Mouse (Mus musculus): ENCODE measurements around the gene 4932438H23Rik. TPM values are rescaled to one million over a fixed set of nuclear protein-coding genes. Genes with fewer than 3 reads are reported as not detected.

Gene 4932438H23Rik
- 0.13 TPM in 1 of 2 replicates, not detected in the other for polyA plus RNA-seq (2014; fragmentation: Nextera tagmentation; extraction: Ambion mirVana)

DNA sequence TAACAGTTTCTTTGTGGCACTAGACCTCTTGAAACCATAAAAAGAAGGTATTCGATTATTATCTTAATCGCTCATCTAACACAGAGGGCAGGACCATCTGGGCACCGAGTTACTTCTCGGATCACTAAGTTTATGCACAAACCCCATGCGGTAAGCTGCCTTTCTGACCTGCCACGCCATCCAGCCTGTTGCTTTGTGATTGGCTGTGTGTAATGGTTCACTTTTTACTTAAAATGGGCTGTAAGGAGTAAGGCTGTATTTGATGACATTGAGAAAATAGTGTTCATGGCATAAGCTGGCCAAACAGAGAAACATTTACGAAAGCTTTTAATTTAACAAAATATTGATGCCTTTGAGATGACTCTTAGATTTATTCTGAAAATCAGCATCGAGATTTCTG lies at the start of gene 4932438H23Rik:
4932438H23Rik (minus strand) TSS at position 101 of the 400 bp plus-strand sequence.
- Histone ChIP-seq H3K27ac (ENCODE audit: low read depth) (no peak within 1 kb of the TSS), H3K27me3 (replicated peaks; ENCODE audit: control insufficient read depth, insufficient read depth, low read length) (no peaks in the 10 kb centered on the region), H3K4me1 (replicated peaks; ENCODE audit: control insufficient read depth, insufficient read depth, low read length) (no peaks in the 10 kb centered on the region), H3K9me3 (ENCODE audit: control insufficient read depth, low read length) (no peaks in the 10 kb centered on the region), H3K36me3 (ENCODE audit: control insufficient read depth, insufficient read depth, low read length) (no peaks in the 10 kb centered on the region), H3K4me3 (ENCODE audit: low read depth, low read length) (no peak within 1 kb of the TSS), H3K9ac (ENCODE audit: low read length) (no peak within 1 kb of the TSS), H3K4me2 (ENCODE audit: low read length) (no peak within 1 kb of the TSS)
- DNase-seq (ENCODE audit: low spot score) = no peak
- WGBS = 87% methylated on average over 8 of the region's 8 CpGs
- ATAC-seq (replicated peaks; ENCODE audit: low FRiP score, low TSS enrichment, low read depth) = no peak

DNA sequence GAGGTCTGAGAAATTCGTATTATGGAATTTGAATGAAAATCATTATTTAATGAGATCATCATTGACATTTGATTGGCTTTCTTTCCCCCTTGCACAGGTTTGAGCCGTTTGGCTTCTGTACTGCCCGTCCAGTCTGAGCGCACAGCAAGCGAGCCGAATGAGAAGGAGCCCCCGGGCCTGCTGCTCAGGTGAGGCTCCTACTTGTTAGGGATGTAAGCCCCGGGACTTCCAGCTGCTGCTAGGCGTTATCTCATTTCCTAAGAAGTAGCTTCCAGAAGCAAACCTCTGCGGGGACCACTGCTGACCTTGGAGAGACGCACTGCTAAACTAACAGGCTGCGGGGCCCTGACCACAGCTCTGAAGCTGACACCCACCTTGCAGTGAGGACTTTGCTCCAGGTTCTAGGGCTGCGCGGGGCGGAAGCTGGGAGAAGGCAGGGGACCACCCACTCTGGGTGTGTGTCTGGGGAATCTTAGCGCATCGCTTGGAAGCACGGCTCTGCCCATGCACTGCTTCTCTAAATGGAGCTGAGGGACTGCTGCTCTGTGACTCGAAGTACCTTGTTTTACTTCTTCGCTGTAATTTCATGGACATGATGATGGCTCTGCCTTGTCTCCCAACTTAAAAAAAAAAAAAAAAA lies 46.2 kb upstream of the 4932438H23Rik start:
- no peaks in the 10 kb centered on the region for H3K36me3 ChIP-seq (ENCODE audit: control insufficient read depth, insufficient read depth, low read length)

DNA sequence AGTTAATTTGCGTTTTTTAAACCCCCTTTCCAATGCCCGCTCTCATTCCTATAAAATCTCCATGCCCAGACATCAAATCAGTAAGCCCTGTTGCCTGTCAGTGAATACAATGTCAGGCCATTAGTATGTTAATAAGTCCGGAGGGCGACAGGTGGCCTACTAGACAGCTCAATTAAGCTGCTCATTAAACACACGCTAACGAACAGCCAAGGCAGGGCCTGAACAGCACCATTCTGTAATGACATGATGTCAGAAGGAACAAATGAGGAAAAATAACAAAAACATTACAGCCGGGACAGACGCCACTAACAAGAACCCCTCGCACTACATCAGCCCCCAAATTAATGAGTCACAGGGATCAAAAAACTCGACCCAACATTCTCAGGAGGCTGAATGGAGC lies 45.5 kb upstream of the 4932438H23Rik start:
- H3K4me3 ChIP-seq (ENCODE audit: low read depth, low read length) = no peak overlapping the region
- H3K9ac ChIP-seq (ENCODE audit: low read length) = no peak overlapping the region
- H3K4me1 ChIP-seq (replicated peaks; ENCODE audit: control insufficient read depth, insufficient read depth, low read length) = no peaks in the 10 kb centered on the region
- H3K36me3 ChIP-seq (ENCODE audit: control insufficient read depth, insufficient read depth, low read length) = no peaks in the 10 kb centered on the region
- H3K27ac ChIP-seq (ENCODE audit: low read depth) = no peak overlapping the region
- ATAC-seq (replicated peaks; ENCODE audit: low FRiP score, low TSS enrichment, low read depth) (no peak), DNase-seq (ENCODE audit: low spot score) (no peak)
- peaks cover 39% of the 10 kb centered on the region for H3K27me3 ChIP-seq (replicated peaks; ENCODE audit: control insufficient read depth, insufficient read depth, low read length)
- H3K9me3 ChIP-seq (ENCODE audit: control insufficient read depth, low read length) = peaks cover 6% of the 10 kb centered on the region; the same call in 1 of the 2 replicates
- WGBS = 32% methylated on average over 10 of the region's 10 CpGs
- H3K4me2 ChIP-seq (ENCODE audit: low read length) = no peak overlapping the region

More for the DNA sequence above, 46.2 kb upstream of the 4932438H23Rik start:
- no peak overlapping the region for H3K4me3 ChIP-seq (ENCODE audit: low read depth, low read length)
- DNase-seq (ENCODE audit: low spot score) (peak; percentile 53), ATAC-seq (replicated peaks; ENCODE audit: low FRiP score, low TSS enrichment, low read depth) (no peak)
- no peak overlapping the region for H3K9ac ChIP-seq (ENCODE audit: low read length)
- peaks cover 6% of the 10 kb centered on the region; the same call in 1 of the 2 replicates for H3K9me3 ChIP-seq (ENCODE audit: control insufficient read depth, low read length)
- no peak overlapping the region for H3K27ac ChIP-seq (ENCODE audit: low read depth)
- H3K4me1 ChIP-seq (replicated peaks; ENCODE audit: control insufficient read depth, insufficient read depth, low read length) = no peaks in the 10 kb centered on the region
- no peak overlapping the region for H3K4me2 ChIP-seq (ENCODE audit: low read length)
- peaks cover 39% of the 10 kb centered on the region for H3K27me3 ChIP-seq (replicated peaks; ENCODE audit: control insufficient read depth, insufficient read depth, low read length)
- 37% methylated on average over 20 of the region's 20 CpGs for WGBS

- Histone ChIP-seq H3K4me1 (replicated peaks; ENCODE audit: control insufficient read depth, insufficient read depth, low read length) (no peaks in the 10 kb centered on the region), H3K9ac (ENCODE audit: low read length) (no peak overlapping the region), H3K9me3 (ENCODE audit: control insufficient read depth, low read length) (peaks cover 4% of the 10 kb centered on the region; the same call in 1 of the 2 replicates), H3K36me3 (ENCODE audit: control insufficient read depth, insufficient read depth, low read length) (no peaks in the 10 kb centered on the region), H3K4me2 (ENCODE audit: low read length) (no peak overlapping the region), H3K4me3 (ENCODE audit: low read depth, low read length) (no peak overlapping the region), H3K27me3 (replicated peaks; ENCODE audit: control insufficient read depth, insufficient read depth, low read length) (peaks cover 39% of the 10 kb centered on the region), H3K27ac (ENCODE audit: low read depth) (no peak overlapping the region)
- WGBS = 19% methylated on average over 13 of the region's 13 CpGs
- no peak for DNase-seq (ENCODE audit: low spot score)
- ATAC-seq (replicated peaks; ENCODE audit: low FRiP score, low TSS enrichment, low read depth) = no peak
Observed at GRCm38 (mm10) chr16:91140056-91140455, 45.1 kb upstream of the 4932438H23Rik start.

- H3K4me1 ChIP-seq (replicated peaks; ENCODE audit: control insufficient read depth, insufficient read depth, low read length) = no peaks in the 10 kb centered on the region
- ATAC-seq (replicated peaks; ENCODE audit: low FRiP score, low TSS enrichment, low read depth) (no peak), DNase-seq (ENCODE audit: low spot score) (no peak)
- no peak overlapping the region for H3K9ac ChIP-seq (ENCODE audit: low read length)
- no peaks in the 10 kb centered on the region for H3K36me3 ChIP-seq (ENCODE audit: control insufficient read depth, insufficient read depth, low read length)
- 32% methylated on average over 10 of the region's 10 CpGs for WGBS
- peaks cover 39% of the 10 kb centered on the region for H3K27me3 ChIP-seq (replicated peaks; ENCODE audit: control insufficient read depth, insufficient read depth, low read length)
- no peak overlapping the region for H3K4me3 ChIP-seq (ENCODE audit: low read depth, low read length)
- H3K27ac ChIP-seq (ENCODE audit: low read depth) = no peak overlapping the region
- no peak overlapping the region for H3K4me2 ChIP-seq (ENCODE audit: low read length)
- peaks cover 4% of the 10 kb centered on the region; the same call in 1 of the 2 replicates for H3K9me3 ChIP-seq (ENCODE audit: control insufficient read depth, low read length)
Observed at GRCm38 (mm10) chr16:91139481-91139880, 44.6 kb upstream of the 4932438H23Rik start.

GRCm38 (mm10) chr16:91138736-91139135 lies 43.8 kb upstream of the 4932438H23Rik start:
- H3K9me3 ChIP-seq (ENCODE audit: control insufficient read depth, low read length) = peaks cover 4% of the 10 kb centered on the region; the same call in 1 of the 2 replicates
- no peak overlapping the region for H3K4me2 ChIP-seq (ENCODE audit: low read length)
- DNase-seq (ENCODE audit: low spot score) (no peak), ATAC-seq (replicated peaks; ENCODE audit: low FRiP score, low TSS enrichment, low read depth) (no peak)
- H3K4me3 ChIP-seq (ENCODE audit: low read depth, low read length) = no peak overlapping the region
- 93% methylated on average over 3 of the region's 3 CpGs for WGBS
- no peak overlapping the region for H3K9ac ChIP-seq (ENCODE audit: low read length)
- H3K36me3 ChIP-seq (ENCODE audit: control insufficient read depth, insufficient read depth, low read length) = no peaks in the 10 kb centered on the region
- no peaks in the 10 kb centered on the region for H3K4me1 ChIP-seq (replicated peaks; ENCODE audit: control insufficient read depth, insufficient read depth, low read length)
- no peak overlapping the region for H3K27ac ChIP-seq (ENCODE audit: low read depth)
- peaks cover 39% of the 10 kb centered on the region for H3K27me3 ChIP-seq (replicated peaks; ENCODE audit: control insufficient read depth, insufficient read depth, low read length)

DNA sequence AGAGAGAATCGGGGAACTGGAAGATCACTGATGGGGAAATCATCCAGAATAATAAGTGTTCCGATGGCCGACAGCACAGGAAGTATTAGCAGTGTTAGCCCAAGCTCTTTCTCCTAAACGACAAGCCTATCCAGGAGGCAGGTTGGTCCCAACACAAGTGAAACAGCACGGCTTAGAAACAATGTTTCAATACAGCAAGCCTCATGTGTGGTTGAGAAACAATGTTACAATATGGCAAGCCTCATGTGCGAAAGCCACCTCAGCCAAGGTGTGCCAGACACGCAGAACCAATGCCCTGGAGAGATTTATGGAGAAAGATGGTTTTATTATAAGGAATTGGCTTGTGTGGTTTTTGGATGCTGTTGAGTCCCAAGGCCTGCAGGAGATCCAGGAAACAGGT lies 43.2 kb upstream of the 4932438H23Rik start:
- H3K9ac ChIP-seq (ENCODE audit: low read length) = no peak overlapping the region
- DNase-seq (ENCODE audit: low spot score) = no peak
- WGBS = 90% methylated on average over 7 of the region's 7 CpGs
- no peaks in the 10 kb centered on the region for H3K4me1 ChIP-seq (replicated peaks; ENCODE audit: control insufficient read depth, insufficient read depth, low read length)
- no peak overlapping the region for H3K4me2 ChIP-seq (ENCODE audit: low read length)
- H3K27ac ChIP-seq (ENCODE audit: low read depth) = no peak overlapping the region
- H3K36me3 ChIP-seq (ENCODE audit: control insufficient read depth, insufficient read depth, low read length) = no peaks in the 10 kb centered on the region
- no peak for ATAC-seq (replicated peaks; ENCODE audit: low FRiP score, low TSS enrichment, low read depth)
- peaks cover 39% of the 10 kb centered on the region for H3K27me3 ChIP-seq (replicated peaks; ENCODE audit: control insufficient read depth, insufficient read depth, low read length)
- peaks cover 4% of the 10 kb centered on the region; the same call in 1 of the 2 replicates for H3K9me3 ChIP-seq (ENCODE audit: control insufficient read depth, low read length)
- no peak overlapping the region for H3K4me3 ChIP-seq (ENCODE audit: low read depth, low read length)

DNA sequence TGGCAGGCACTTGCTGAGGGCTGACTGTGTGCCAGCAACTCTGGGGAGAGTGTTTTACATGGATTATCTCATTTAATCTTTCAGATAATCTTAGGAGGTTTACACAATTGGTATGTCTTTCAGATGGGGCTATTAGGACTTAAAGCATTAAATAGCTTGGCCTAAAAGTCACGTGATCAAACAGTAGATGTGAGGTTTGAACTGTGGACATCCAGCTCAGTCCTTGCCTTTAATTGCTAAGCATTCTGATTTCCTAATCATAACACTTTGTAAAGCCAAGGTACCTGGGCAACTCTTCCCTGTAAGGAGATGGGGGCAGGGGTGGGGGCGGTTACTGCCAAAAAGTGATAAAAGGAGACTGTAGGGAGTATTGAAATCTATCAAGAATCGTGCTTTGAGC lies 41.7 kb upstream of the 4932438H23Rik start:
- ATAC-seq (replicated peaks; ENCODE audit: low FRiP score, low TSS enrichment, low read depth) = no peak
- 78% methylated on average over 3 of the region's 3 CpGs for WGBS
- no peak overlapping the region for H3K4me2 ChIP-seq (ENCODE audit: low read length)
- H3K9ac ChIP-seq (ENCODE audit: low read length) = no peak overlapping the region
- no peak overlapping the region for H3K27ac ChIP-seq (ENCODE audit: low read depth)
- H3K4me1 ChIP-seq (replicated peaks; ENCODE audit: control insufficient read depth, insufficient read depth, low read length) = no peaks in the 10 kb centered on the region
- no peaks in the 10 kb centered on the region for H3K36me3 ChIP-seq (ENCODE audit: control insufficient read depth, insufficient read depth, low read length)
- peaks cover 4% of the 10 kb centered on the region; the same call in 1 of the 2 replicates for H3K9me3 ChIP-seq (ENCODE audit: control insufficient read depth, low read length)
- no peak for DNase-seq (ENCODE audit: low spot score)
- H3K4me3 ChIP-seq (ENCODE audit: low read depth, low read length) = no peak overlapping the region
- H3K27me3 ChIP-seq (replicated peaks; ENCODE audit: control insufficient read depth, insufficient read depth, low read length) = peaks cover 37% of the 10 kb centered on the region

GRCm38 (mm10) chr16:91129916-91130315 lies 35.0 kb upstream of the 4932438H23Rik start:
- Histone ChIP-seq H3K4me2 (ENCODE audit: low read length) (no peak overlapping the region), H3K36me3 (ENCODE audit: control insufficient read depth, insufficient read depth, low read length) (no peaks in the 10 kb centered on the region), H3K4me3 (ENCODE audit: low read depth, low read length) (no peak overlapping the region), H3K4me1 (replicated peaks; ENCODE audit: control insufficient read depth, insufficient read depth, low read length) (no peaks in the 10 kb centered on the region), H3K9me3 (ENCODE audit: control insufficient read depth, low read length) (no peaks in the 10 kb centered on the region), H3K9ac (ENCODE audit: low read length) (no peak overlapping the region), H3K27ac (ENCODE audit: low read depth) (no peak overlapping the region), H3K27me3 (replicated peaks; ENCODE audit: control insufficient read depth, insufficient read depth, low read length) (no peaks in the 10 kb centered on the region)
- DNase-seq (ENCODE audit: low spot score) (no peak), ATAC-seq (replicated peaks; ENCODE audit: low FRiP score, low TSS enrichment, low read depth) (no peak)
- 78% methylated on average over 15 of the region's 15 CpGs for WGBS
